In genomic region chr17:88462658-88463057, GRCm38 (mm10) we compare ENCODE assay signal across 9 mouse cellular contexts. TPM values are rescaled to one million over a fixed set of nuclear protein-coding genes. Genes with fewer than 3 reads are reported as not detected.
DNase-seq lines count a peak whose midpoint lies in the region; ATAC-seq and TF ChIP-seq lines count a peak whose summit lies in the region.
"Had no signal": no experiment of that assay in that cellular context is flagged by ENCODE, and none has a peak within 500 bp of the region (broad histone marks: within the 10 kb centered on the region; RNA-seq: fewer than 3 reads in every experiment).

No protein-coding gene starts in this region.

- WGBS in liver, embryonic 14.5 days (ENCODE audit: insufficient replicate concordance): 50% methylated on average over 5 of the region's 5 CpGs
- 20% methylated on average over 5 of the region's 5 CpGs for WGBS in small intestine, adult 2 months
- 88% methylated on average over 5 of the region's 5 CpGs for WGBS in midbrain, embryonic 16.5 days

- no peak overlapping the region for H3K4me2 ChIP-seq in liver, embryonic 14.5 days (ENCODE audit: low read depth)
- no peak overlapping the region for H3K4me2 ChIP-seq in midbrain, embryonic 16.5 days (ENCODE audit: low read length)
- H3K4me2 ChIP-seq: heart, embryonic 15.5 days had no signal

- H3K9me3 ChIP-seq in liver, embryonic 14.5 days (ENCODE audit: control insufficient read depth, low read length): no peaks in the 10 kb centered on the region
- no peaks in the 10 kb centered on the region for H3K9me3 ChIP-seq in midbrain, embryonic 16.5 days (replicated peaks; ENCODE audit: control insufficient read depth, low read length, poor library complexity, severe bottlenecking)
- H3K9me3 ChIP-seq: heart, embryonic 15.5 days had no signal

- H3K4me3 ChIP-seq in liver, embryonic 14.5 days (ENCODE audit: insufficient read depth in 1 of 2, low read depth in 2 of 2, low read length in 2 of 2): no peak overlapping the region
- no peak overlapping the region for H3K4me3 ChIP-seq in small intestine, adult 2 months (ENCODE audit: low read depth, low read length)
- no peak overlapping the region for H3K4me3 ChIP-seq in midbrain, embryonic 16.5 days (ENCODE audit: low read depth, low read length)
- H3K4me3 ChIP-seq: heart, embryonic 15.5 days had no signal

- H3K9ac ChIP-seq in liver, embryonic 14.5 days (replicated peaks): no peak overlapping the region
- no peak overlapping the region for H3K9ac ChIP-seq in midbrain, embryonic 16.5 days (ENCODE audit: low read depth, low read length)
- H3K9ac ChIP-seq: heart, embryonic 15.5 days had no signal

- DNase-seq in 3T3-L1 (ENCODE audit: low read depth, low spot score): peak; percentile 99
- peak; percentile 97 for DNase-seq in adipocyte (ENCODE audit: low spot score)
- DNase-seq in gastrocnemius, adult 8-10 months (ENCODE audit: low spot score in 2 of 2): peak; percentile 45 to 52
- DNase-seq in liver, embryonic 14.5 days (ENCODE audit: low read depth in 3 of 3, low spot score in 3 of 3): no peak
- no peak for DNase-seq in retina, embryonic 14.5 days (ENCODE audit: low spot score)

- TF ChIP-seq POLR2A in small intestine, adult 2 months (IDR thresholded peaks at IDR 0.05; ENCODE audit: low read depth, low read length): no peak

- peak overlapping the region; percentile 30; the same call in 1 of the 2 replicates for H3K27ac ChIP-seq in liver, embryonic 14.5 days
- peak overlapping the region; percentile 67; the same call in 1 of the 2 replicates for H3K27ac ChIP-seq in small intestine, adult 2 months (ENCODE audit: insufficient read depth, low read depth, low read length)
- H3K27ac ChIP-seq in midbrain, embryonic 16.5 days (ENCODE audit: low read length): no peak overlapping the region
- H3K27ac ChIP-seq: heart, embryonic 15.5 days had no signal

- no peaks in the 10 kb centered on the region for H3K27me3 ChIP-seq in liver, embryonic 14.5 days (ENCODE audit: control insufficient read depth, insufficient read depth, low read length)
- H3K27me3 ChIP-seq in small intestine, adult 2 months (ENCODE audit: control insufficient read depth, insufficient read depth, low read length): no peaks in the 10 kb centered on the region
- H3K27me3 ChIP-seq in midbrain, embryonic 16.5 days (ENCODE audit: control insufficient read depth, insufficient read depth, low read depth, low read length): no peaks in the 10 kb centered on the region
- H3K27me3 ChIP-seq: heart, embryonic 15.5 days had no signal

- peaks cover 47 to 50% of the 10 kb centered on the region in 2 experiments for H3K4me1 ChIP-seq in liver, embryonic 14.5 days (replicated peaks; ENCODE audit: control insufficient read depth in 2 of 2, insufficient read depth in 2 of 2, low read length in 1 of 2)
- H3K4me1 ChIP-seq in small intestine, adult 2 months (ENCODE audit: control insufficient read depth, insufficient read depth, insufficient read length, low read length): peaks cover 11% of the 10 kb centered on the region; the same call in 1 of the 2 replicates
- no peaks in the 10 kb centered on the region for H3K4me1 ChIP-seq in midbrain, embryonic 16.5 days (ENCODE audit: control insufficient read depth, insufficient read depth, low read length)

- no peak for ATAC-seq in liver, embryonic 14.5 days (ENCODE audit: insufficient read depth)
- ATAC-seq in activated CD4-positive, CD25-positive, alpha-beta regulatory T cell, adult 4 months: no peak
- no peak for ATAC-seq in midbrain, embryonic 16.5 days

- no peak for TF ChIP-seq CTCF in liver, embryonic 14.5 days (IDR thresholded peaks at IDR 0.05; ENCODE audit: low read depth)
- TF ChIP-seq CTCF in small intestine, adult 2 months (IDR thresholded peaks at IDR 0.05; ENCODE audit: extremely low read depth, insufficient read length, insufficient replicate concordance, low read depth, low read length): no peak

- no peak for TF ChIP-seq EP300 in liver, embryonic 14.5 days (IDR thresholded peaks at IDR 0.05; ENCODE audit: low read depth)

- peaks cover 4% of the 10 kb centered on the region; the same call in 1 of the 2 replicates for H3K36me3 ChIP-seq in liver, embryonic 14.5 days (replicated peaks; ENCODE audit: control insufficient read depth, insufficient read depth, low read depth)
- peaks cover 10% of the 10 kb centered on the region for H3K36me3 ChIP-seq in small intestine, adult 2 months (ENCODE audit: control insufficient read depth, insufficient read depth, low read length)
- no peaks in the 10 kb centered on the region for H3K36me3 ChIP-seq in midbrain, embryonic 16.5 days (ENCODE audit: control insufficient read depth, insufficient read depth, low read length)
- H3K36me3 ChIP-seq: heart, embryonic 15.5 days had no signal

RNA-seq across cellular contexts. Expression of gene Foxn2, which starts 22.1 kb away (rescaled TPM):
- 10 to 100 TPM; 11.6 to 15.9 (median 14.5) TPM for total RNA-seq in gastrocnemius, adult 8-10 months (2022)
- polyA plus RNA-seq in liver, embryonic 14.5 days (2012; rRNA removed): 3.0 and 4.8 TPM in 2 replicates
- 8.8 TPM in 2 replicates for polyA plus RNA-seq in liver, embryonic 14.5 days (2014; fragmentation: Nextera tagmentation; extraction: Ambion mirVana)
- 2.1 and 2.5 TPM in 2 replicates for polyA plus RNA-seq in small intestine, adult 2 months (2012; rRNA removed)
- polyA plus RNA-seq in activated CD4-positive, CD25-positive, alpha-beta regulatory T cell, adult 4 months (2017; shearing (Covaris generic)): 10 to 100 TPM; 34.0 to 36.1 TPM
- 7.6 and 8.5 TPM in 2 replicates for polyA plus RNA-seq in midbrain, embryonic 16.5 days (2015; fragmentation: Nextera tagmentation; extraction: Ambion mirVana)

Comparison
In these comparisons a context has a peak if more than half of its experiments do, and no peak if none do; other contexts are left out.
1. DNase-seq: peak in 3T3-L1 (single experiment), adipocyte (single experiment) and gastrocnemius, adult 8-10 months (2 of 2); none in liver, embryonic 14.5 days (0 of 3) and retina, embryonic 14.5 days (single experiment).